Mouse (Mus musculus) G1E (cell line): ENCODE measurements around the gene Kif22. TPM values are rescaled to one million over a fixed set of nuclear protein-coding genes. Genes with fewer than 3 reads are reported as not detected.

ENCODE experiments used
- ATAC-seq: 2 replicates; pipeline ENCODE4 v1.8.0; 2016; ENCODE audit warnings: mild to moderate bottlenecking; ENCODE audit not compliant: insufficient number of reproducible peaks, poor library complexity, low FRiP score, severe bottlenecking; ENCODE audit errors: extremely low read depth
- DNase-seq: peaks from one replicate; pipeline ENCODE4 v3.0.0; 2012; ENCODE audit warnings: low spot score
- H3K27me3 ChIP-seq: 2 replicates; pipeline ENCODE4 v1.6.1; 2012; ENCODE audit warnings: mild to moderate bottlenecking, low read length, inconsistent platforms; ENCODE audit not compliant: insufficient read depth
- H3K36me3 ChIP-seq: replicated peaks from 2 replicates; pipeline ENCODE3; 2012; ENCODE audit warnings: mild to moderate bottlenecking, inconsistent platforms
- H3K4me1 ChIP-seq: 2 replicates; pipeline ENCODE4 v1.6.1; 2012; ENCODE audit warnings: low read depth, low read length, inconsistent platforms, mixed read lengths; ENCODE audit not compliant: insufficient read depth
- H3K4me3 ChIP-seq: 2 replicates; pipeline ENCODE4 v1.5.1; 2012; ENCODE audit warnings: low read depth, mild to moderate bottlenecking, inconsistent platforms, low read length, moderate library complexity, mixed read lengths
- H3K9me3 ChIP-seq: replicated peaks from 2 replicates; pipeline ENCODE4 v1.6.1; 2012; ENCODE audit warnings: inconsistent platforms
- CTCF ChIP-seq: IDR thresholded peaks from 2 replicates; pipeline ENCODE4 v1.5.1; 2012; ENCODE audit warnings: low read depth, low read length, inconsistent platforms, mixed read lengths
- GATA1 ChIP-seq: IDR thresholded peaks from 2 replicates; pipeline ENCODE4 v1.6.1; 2012; ENCODE audit warnings: borderline replicate concordance, low read length, inconsistent platforms, mixed read lengths
- GATA2 ChIP-seq: IDR thresholded peaks from 2 replicates; pipeline ENCODE4 v1.6.1; 2012; ENCODE audit warnings: low read depth, low read length, inconsistent platforms, borderline replicate concordance
- POLR2AphosphoS5 ChIP-seq: IDR thresholded peaks from 2 replicates; pipeline ENCODE4 v1.6.1; 2012; ENCODE audit warnings: low read depth, low read length, inconsistent platforms; ENCODE audit not compliant: insufficient replicate concordance
- TAL1 ChIP-seq: conservative IDR thresholded peaks from 2 replicates; pipeline ENCODE4 v1.6.1; 2012; ENCODE audit warnings: low read depth, low read length, inconsistent platforms, mixed read lengths
- polyA plus RNA-seq: library from polyadenylated mRNA; stranded (reverse); fragments of >175 nt; gene quantifications from 2 replicates; pipeline ENCODE4 v1.2.3, GENCODE M21; 2012
- total RNA-seq, 2 experiments: library from RNA; stranded (forward) in 1 of 2; stranded (reverse) in 1 of 2; fragments of 200-1000 nt in 1 of 2; fragments of >200 nt in 1 of 2; fragmentation: Nextera tagmentation in 1 of 2; gene quantifications; 2 replicates each; pipeline ENCODE4 v1.2.3; 2014 to 2017

The Kif22 gene
- total and polyA plus RNA-seq, 3 experiments: 44.2 to 88.0 (median 71.3) TPM

DNA sequence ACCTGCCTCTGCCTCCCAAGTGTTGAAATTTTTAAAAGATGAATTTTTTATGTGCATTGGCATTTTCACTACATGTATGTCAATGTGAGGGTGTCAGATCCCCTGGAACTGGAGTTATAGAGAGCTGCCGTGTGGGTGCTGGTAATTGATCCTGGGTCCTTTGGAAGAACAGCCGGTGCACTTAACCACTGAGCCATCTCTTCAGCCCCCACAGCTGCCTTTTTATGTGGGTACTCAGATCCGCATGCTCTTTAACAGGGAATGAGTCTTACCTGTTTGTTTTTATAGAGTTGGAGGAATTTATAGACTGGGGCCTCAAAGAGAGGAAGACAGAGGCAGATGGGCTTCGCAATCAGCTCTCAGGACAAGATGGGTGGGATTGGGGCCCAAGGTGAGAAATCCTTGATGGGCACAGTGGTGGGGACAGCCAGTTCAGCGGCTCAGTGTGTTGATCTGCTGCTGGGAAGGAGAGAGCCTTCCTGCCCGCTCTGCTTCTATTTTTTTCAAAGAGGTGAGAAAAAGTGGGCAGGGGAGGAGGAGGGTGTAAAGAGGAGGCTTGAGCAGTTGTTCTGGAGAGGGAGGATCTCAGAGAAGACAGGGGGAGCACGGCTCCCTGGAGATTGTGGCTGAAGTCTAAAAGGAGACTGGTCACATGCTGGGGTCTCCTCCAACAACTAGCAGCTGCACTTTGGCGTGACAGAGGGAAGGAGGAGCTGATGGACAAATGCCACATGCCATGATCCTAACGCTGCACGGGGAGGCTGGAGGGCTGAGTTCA lies 57.4 kb downstream of the Kif22 start:
- Histone ChIP-seq H3K9me3 (no peaks in the 10 kb centered on the region), H3K4me3 (no peak overlapping the region), H3K27me3 (no peaks in the 10 kb centered on the region; the same call in 1 of the 2 replicates), H3K4me1 (peaks cover 17% of the 10 kb centered on the region), H3K36me3 (peaks cover 61% of the 10 kb centered on the region)
- no peak for ATAC-seq
- TF ChIP-seq GATA2 (no peak), CTCF (no peak), GATA1 (no peak), TAL1 (no peak), POLR2AphosphoS5 (no peak)
- no peak for DNase-seq

DNA sequence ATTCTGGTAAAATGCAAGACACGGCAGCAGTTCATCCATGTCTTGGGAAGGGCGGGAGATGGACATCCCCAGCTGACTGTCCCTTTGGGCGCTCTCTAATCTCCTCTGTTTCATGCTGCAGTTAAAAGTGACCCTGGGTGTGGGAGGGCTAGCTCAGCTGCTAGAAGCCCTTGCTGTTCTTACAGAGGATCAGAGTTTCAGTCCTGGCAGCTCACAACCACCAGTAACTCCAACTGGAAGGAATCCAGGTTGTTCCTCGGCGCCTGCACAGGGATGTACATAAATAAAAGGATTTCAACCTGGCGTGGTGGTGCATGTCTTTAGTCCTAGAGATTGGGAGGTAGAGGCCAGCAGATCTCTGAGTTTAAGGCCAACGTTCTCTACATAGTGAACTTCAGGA lies 59.2 kb downstream of the Kif22 start:
- TF ChIP-seq GATA2 (no peak), GATA1 (no peak), TAL1 (no peak), CTCF (no peak), POLR2AphosphoS5 (no peak)
- H3K27me3 ChIP-seq: no peaks in the 10 kb centered on the region; the same call in 1 of the 2 replicates
- DNase-seq (no peak), ATAC-seq (no peak)
- H3K4me1 ChIP-seq: peaks cover 35% of the 10 kb centered on the region
- H3K9me3 ChIP-seq: no peaks in the 10 kb centered on the region
- H3K4me3 ChIP-seq: no peak overlapping the region
- H3K36me3 ChIP-seq: peaks cover 62% of the 10 kb centered on the region

DNA sequence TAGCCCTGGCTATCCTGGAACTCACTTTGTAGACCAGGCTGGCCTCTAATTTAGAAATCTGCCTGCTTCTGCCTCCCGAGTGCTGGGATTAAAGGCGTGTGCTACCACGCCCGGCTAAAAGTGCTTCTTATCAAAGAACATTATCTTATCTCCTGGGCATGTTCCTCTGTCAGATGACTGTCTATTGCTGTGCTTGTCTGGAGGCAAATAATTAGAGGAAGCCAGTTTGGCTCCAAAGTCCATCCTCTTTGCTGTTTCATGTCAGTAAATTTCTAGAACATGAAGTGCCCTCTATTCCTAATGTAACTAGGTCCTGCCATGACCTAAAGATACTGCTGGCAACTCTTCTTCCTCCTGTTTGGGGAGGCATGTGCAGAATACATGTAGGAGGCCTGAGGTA lies 60.2 kb downstream of the Kif22 start:
- DNase-seq (no peak), ATAC-seq (no peak)
- H3K9me3 ChIP-seq: no peaks in the 10 kb centered on the region
- peaks cover 44% of the 10 kb centered on the region for H3K4me1 ChIP-seq
- no peaks in the 10 kb centered on the region; the same call in 1 of the 2 replicates for H3K27me3 ChIP-seq
- no peak overlapping the region for H3K4me3 ChIP-seq
- H3K36me3 ChIP-seq: peaks cover 61% of the 10 kb centered on the region
- TF ChIP-seq POLR2AphosphoS5 (no peak), GATA1 (no peak), TAL1 (no peak), GATA2 (no peak), CTCF (no peak)

DNA sequence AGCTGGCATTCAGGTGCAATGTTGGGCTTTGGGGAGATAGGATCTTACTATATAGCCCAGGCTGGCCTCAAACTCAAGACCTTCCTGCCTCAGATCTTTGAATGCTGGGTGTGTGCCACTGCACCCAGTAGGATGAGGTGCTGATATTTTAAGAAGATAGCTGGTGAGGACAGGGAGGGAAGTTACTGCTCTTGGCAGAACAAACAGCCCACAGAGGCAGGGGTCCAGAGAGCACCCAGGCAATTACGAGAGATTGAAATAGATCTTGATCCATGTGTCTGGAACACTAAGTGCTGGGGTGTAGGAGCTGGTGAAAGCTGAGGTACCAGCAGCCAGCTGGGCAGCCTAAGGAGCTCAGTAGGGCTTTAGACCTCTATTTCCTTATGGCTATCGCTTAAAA lies 60.7 kb downstream of the Kif22 start:
- no peak for TF ChIP-seq CTCF
- TF ChIP-seq GATA2: no peak
- no peak for TF ChIP-seq TAL1
- no peak for TF ChIP-seq POLR2AphosphoS5
- no peak for TF ChIP-seq GATA1
- H3K4me1 ChIP-seq: peaks cover 48% of the 10 kb centered on the region
- no peaks in the 10 kb centered on the region; the same call in 1 of the 2 replicates for H3K27me3 ChIP-seq
- H3K4me3 ChIP-seq: no peak overlapping the region
- peaks cover 58% of the 10 kb centered on the region for H3K36me3 ChIP-seq
- no peaks in the 10 kb centered on the region for H3K9me3 ChIP-seq
- ATAC-seq (no peak), DNase-seq (no peak)

DNA sequence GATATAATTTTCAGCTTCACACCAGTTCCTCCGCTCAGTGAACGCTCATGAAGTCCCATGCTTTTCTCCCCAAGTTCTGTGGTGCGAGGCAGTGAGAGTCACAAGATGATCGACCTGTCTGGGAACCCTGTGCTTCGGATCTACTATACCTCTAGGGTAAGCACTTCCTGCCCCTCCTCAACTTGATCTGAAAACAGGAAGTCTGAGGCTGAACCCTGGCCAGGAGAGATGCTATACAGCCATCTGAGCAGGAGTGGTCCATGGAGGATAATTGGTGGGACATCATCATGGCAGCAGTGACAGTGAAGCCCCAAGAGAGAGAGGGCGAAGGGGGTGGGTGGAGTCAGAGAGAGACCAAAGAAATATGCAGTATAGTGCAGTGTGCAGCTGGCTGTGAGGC lies 63.4 kb downstream of the Kif22 start:
- H3K4me3 ChIP-seq: no peak overlapping the region
- TF ChIP-seq GATA1: no peak
- DNase-seq (no peak), ATAC-seq (no peak)
- H3K36me3 ChIP-seq: peaks cover 55% of the 10 kb centered on the region
- peaks cover 58% of the 10 kb centered on the region for H3K4me1 ChIP-seq
- no peaks in the 10 kb centered on the region; the same call in 1 of the 2 replicates for H3K27me3 ChIP-seq
- no peaks in the 10 kb centered on the region for H3K9me3 ChIP-seq

Other genes starting within 250 kb of the Kif22 start
Only the 20 nearest of the 31 such genes appear.
- 42.9 and 53.6 TPM in 2 replicates for gene Taok2, start 157.8 kb downstream of the Kif22 start, total RNA-seq (2014; fragmentation: Nextera tagmentation)
- 36.2 and 38.3 TPM in 2 replicates for gene Taok2, start 157.8 kb downstream of the Kif22 start, total RNA-seq (2017)
- 181 and 222 TPM in 2 replicates for gene Taok2, start 157.8 kb downstream of the Kif22 start, polyA plus RNA-seq
- gene Tmem219, start 119.6 kb downstream of the Kif22 start, total RNA-seq (2014; fragmentation: Nextera tagmentation): 33.6 and 38.7 TPM in 2 replicates
- 32.9 and 42.2 TPM in 2 replicates for gene Tmem219, start 119.6 kb downstream of the Kif22 start, total RNA-seq (2017)
- gene Tmem219, start 119.6 kb downstream of the Kif22 start, polyA plus RNA-seq: 66.6 and 86.4 TPM in 2 replicates
- 22.4 and 25.3 TPM in 2 replicates for gene Kctd13, start 113.6 kb downstream of the Kif22 start, total RNA-seq (2014; fragmentation: Nextera tagmentation)
- 6.2 and 8.6 TPM in 2 replicates for gene Kctd13, start 113.6 kb downstream of the Kif22 start, total RNA-seq (2017)
- gene Kctd13, start 113.6 kb downstream of the Kif22 start, polyA plus RNA-seq: 23.4 and 30.7 TPM in 2 replicates
- not detected in 2 replicates for gene Asphd1, start 92.9 kb downstream of the Kif22 start, total RNA-seq (2014; fragmentation: Nextera tagmentation)
- not detected in 2 replicates for gene Asphd1, start 92.9 kb downstream of the Kif22 start, total RNA-seq (2017)
- gene Asphd1, start 92.9 kb downstream of the Kif22 start, polyA plus RNA-seq: not detected in 2 replicates
- 4.2 and 8.0 TPM in 2 replicates for gene Sez6l2, start 91.9 kb downstream of the Kif22 start, total RNA-seq (2014; fragmentation: Nextera tagmentation)
- gene Sez6l2, start 91.9 kb downstream of the Kif22 start, total RNA-seq (2017): 0.22 and 0.46 TPM in 2 replicates
- gene Sez6l2, start 91.9 kb downstream of the Kif22 start, polyA plus RNA-seq: 0.32 and 0.34 TPM in 2 replicates
- gene Cdipt, start 66.6 kb downstream of the Kif22 start, total RNA-seq (2014; fragmentation: Nextera tagmentation): 37.5 and 44.6 TPM in 2 replicates
- gene Cdipt, start 66.6 kb downstream of the Kif22 start, total RNA-seq (2017): 62.0 and 63.8 TPM in 2 replicates
- gene Cdipt, start 66.6 kb downstream of the Kif22 start, polyA plus RNA-seq: 91.2 and 108 TPM in 2 replicates
- 2.0 TPM in 1 of 2 replicates, not detected in the other for gene Cdiptos, start 66.4 kb downstream of the Kif22 start, total RNA-seq (2014; fragmentation: Nextera tagmentation)
- gene Cdiptos, start 66.4 kb downstream of the Kif22 start, total RNA-seq (2017): 0.55 and 1.2 TPM in 2 replicates
- gene Cdiptos, start 66.4 kb downstream of the Kif22 start, polyA plus RNA-seq: 0.07 and 0.18 TPM in 2 replicates
- 5.9 and 10.6 TPM in 2 replicates for gene Mvp, start 27.9 kb downstream of the Kif22 start, total RNA-seq (2014; fragmentation: Nextera tagmentation)
- gene Mvp, start 27.9 kb downstream of the Kif22 start, total RNA-seq (2017): 22.8 and 28.0 TPM in 2 replicates
- gene Mvp, start 27.9 kb downstream of the Kif22 start, polyA plus RNA-seq: 13.7 and 13.9 TPM in 2 replicates
- not detected in 2 replicates for gene Pagr1b, start 26.0 kb downstream of the Kif22 start, total RNA-seq (2014; fragmentation: Nextera tagmentation)
- gene Pagr1b, start 26.0 kb downstream of the Kif22 start, total RNA-seq (2017): 1.0 TPM in 1 of 2 replicates, not detected in the other
- gene Pagr1b, start 26.0 kb downstream of the Kif22 start, polyA plus RNA-seq: 4.6 and 6.2 TPM in 2 replicates
- gene Pagr1a, start 25.1 kb downstream of the Kif22 start, total RNA-seq (2014; fragmentation: Nextera tagmentation): 36.2 and 40.1 TPM in 2 replicates
- 46.5 and 51.2 TPM in 2 replicates for gene Pagr1a, start 25.1 kb downstream of the Kif22 start, total RNA-seq (2017)
- gene Pagr1a, start 25.1 kb downstream of the Kif22 start, polyA plus RNA-seq: 30.4 and 56.1 TPM in 2 replicates
- 21.4 and 35.9 TPM in 2 replicates for gene Gm42742, start 21.4 kb downstream of the Kif22 start, total RNA-seq (2014; fragmentation: Nextera tagmentation)
- gene Gm42742, start 21.4 kb downstream of the Kif22 start, total RNA-seq (2017): 0.93 and 9.2 TPM in 2 replicates
- gene Gm42742, start 21.4 kb downstream of the Kif22 start, polyA plus RNA-seq: 128 and 159 TPM in 2 replicates
- 6.4 and 13.6 TPM in 2 replicates for gene Prrt2, start 21.3 kb downstream of the Kif22 start, total RNA-seq (2014; fragmentation: Nextera tagmentation)
- 0.35 TPM in 1 of 2 replicates, not detected in the other for gene Prrt2, start 21.3 kb downstream of the Kif22 start, total RNA-seq (2017)
- gene Prrt2, start 21.3 kb downstream of the Kif22 start, polyA plus RNA-seq: 1.5 and 2.0 TPM in 2 replicates
- 122 and 130 TPM in 2 replicates for gene Maz, start 15.4 kb downstream of the Kif22 start, total RNA-seq (2014; fragmentation: Nextera tagmentation)
- gene Maz, start 15.4 kb downstream of the Kif22 start, total RNA-seq (2017): 81.3 and 113 TPM in 2 replicates
- gene Maz, start 15.4 kb downstream of the Kif22 start, polyA plus RNA-seq: 641 and 824 TPM in 2 replicates
- gene Zg16, start 44.9 kb upstream of the Kif22 start, total RNA-seq (2014; fragmentation: Nextera tagmentation): 2.9 TPM in 1 of 2 replicates, not detected in the other
- gene Zg16, start 44.9 kb upstream of the Kif22 start, total RNA-seq (2017): 0.17 TPM in 1 of 2 replicates, not detected in the other
- gene Zg16, start 44.9 kb upstream of the Kif22 start, polyA plus RNA-seq: not detected in 2 replicates
- gene AI467606, start 48.9 kb upstream of the Kif22 start, total RNA-seq (2014; fragmentation: Nextera tagmentation): 39.5 and 42.1 TPM in 2 replicates
- 42.2 and 50.8 TPM in 2 replicates for gene AI467606, start 48.9 kb upstream of the Kif22 start, total RNA-seq (2017)
- 134 and 143 TPM in 2 replicates for gene AI467606, start 48.9 kb upstream of the Kif22 start, polyA plus RNA-seq
- gene Qprt, start 79.8 kb upstream of the Kif22 start, total RNA-seq (2014; fragmentation: Nextera tagmentation): 4.5 and 8.0 TPM in 2 replicates
- gene Qprt, start 79.8 kb upstream of the Kif22 start, total RNA-seq (2017): 2.0 and 3.7 TPM in 2 replicates
- 1.2 and 1.9 TPM in 2 replicates for gene Qprt, start 79.8 kb upstream of the Kif22 start, polyA plus RNA-seq
- 52.8 and 55.4 TPM in 2 replicates for gene Spn, start 95.4 kb upstream of the Kif22 start, total RNA-seq (2014; fragmentation: Nextera tagmentation)
- 251 and 278 TPM in 2 replicates for gene Spn, start 95.4 kb upstream of the Kif22 start, total RNA-seq (2017)
- 81.4 and 90.2 TPM in 2 replicates for gene Spn, start 95.4 kb upstream of the Kif22 start, polyA plus RNA-seq
- 23.3 and 37.2 TPM in 2 replicates for gene Cd2bp2, start 153.6 kb upstream of the Kif22 start, total RNA-seq (2014; fragmentation: Nextera tagmentation)
- gene Cd2bp2, start 153.6 kb upstream of the Kif22 start, total RNA-seq (2017): 79.3 and 84.6 TPM in 2 replicates
- gene Cd2bp2, start 153.6 kb upstream of the Kif22 start, polyA plus RNA-seq: 71.8 and 73.7 TPM in 2 replicates
- gene Tbc1d10b, start 166.0 kb upstream of the Kif22 start, total RNA-seq (2014; fragmentation: Nextera tagmentation): 19.5 and 26.7 TPM in 2 replicates
- 38.3 and 40.1 TPM in 2 replicates for gene Tbc1d10b, start 166.0 kb upstream of the Kif22 start, total RNA-seq (2017)
- 72.0 and 74.1 TPM in 2 replicates for gene Tbc1d10b, start 166.0 kb upstream of the Kif22 start, polyA plus RNA-seq
- gene Mylpf, start 166.4 kb upstream of the Kif22 start, total RNA-seq (2014; fragmentation: Nextera tagmentation): 2.6 TPM in 1 of 2 replicates, not detected in the other
- gene Mylpf, start 166.4 kb upstream of the Kif22 start, total RNA-seq (2017): 2.8 TPM in 2 replicates
- gene Mylpf, start 166.4 kb upstream of the Kif22 start, polyA plus RNA-seq: 0.44 and 0.94 TPM in 2 replicates